Mouse (Mus musculus) liver, embryonic 15.5 days (tissue): ENCODE results near the gene Dock4. TPM values are rescaled to one million over a fixed set of nuclear protein-coding genes. Genes with fewer than 3 reads are reported as not detected.

ENCODE experiments used
- ATAC-seq: fragments of 200-750 bp; cut with Nextera tagmentation; 2 replicates; pipeline ENCODE4 v1.8.0; 2017; ENCODE audit warnings: moderate number of reproducible peaks, mild to moderate bottlenecking, moderate library complexity; ENCODE audit not compliant: insufficient read depth
- H3K27ac ChIP-seq: fragments of 300-500 bp; sonication (generic); replicated peaks from 2 replicates; pipeline ENCODE4 v1.5.1; 2015; ENCODE audit warnings: mild to moderate bottlenecking, inconsistent platforms
- H3K27me3 ChIP-seq: fragments of 300-500 bp; sonication (generic); 2 replicates; pipeline ENCODE4 v1.6.1; 2015; ENCODE audit warnings: mild to moderate bottlenecking, inconsistent platforms
- H3K36me3 ChIP-seq: fragments of 300-500 bp; sonication (generic); replicated peaks from 2 replicates; pipeline ENCODE4 v1.6.1; 2015; ENCODE audit warnings: moderate library complexity, mild to moderate bottlenecking, inconsistent platforms
- H3K4me1 ChIP-seq: fragments of 300-500 bp; sonication (generic); replicated peaks from 2 replicates; pipeline ENCODE4 v1.6.1; 2015; ENCODE audit warnings: inconsistent platforms
- H3K4me2 ChIP-seq: fragments of 300-500 bp; sonication (generic); 2 replicates; pipeline ENCODE4 v1.6.1; 2015; ENCODE audit warnings: moderate library complexity, mild to moderate bottlenecking, inconsistent platforms
- H3K4me3 ChIP-seq: fragments of 300-500 bp; sonication (generic); replicated peaks from 2 replicates; pipeline ENCODE4 v1.5.1; 2015; ENCODE audit warnings: mild to moderate bottlenecking, inconsistent platforms
- H3K9ac ChIP-seq: fragments of 300-500 bp; sonication (generic); 2 replicates; pipeline ENCODE4 v1.6.1; 2015; ENCODE audit warnings: moderate library complexity, mild to moderate bottlenecking, inconsistent platforms
- H3K9me3 ChIP-seq: fragments of 300-500 bp; sonication (generic); replicated peaks from 2 replicates; pipeline ENCODE4 v1.6.1; 2016; ENCODE audit warnings: inconsistent platforms
- WGBS: fragments of 180-500 bp; shearing (Covaris S2); methylation state at CpG from one replicate; pipeline ENCODE4 v1.1.7; 2015; ENCODE audit warnings: mixed read lengths; ENCODE audit not compliant: insufficient replicate concordance; 5-methylcytosine and 5-hydroxymethylcytosine counted together
- polyA plus RNA-seq: library from polyadenylated mRNA; unstranded; fragments of >200 nt; fragmentation: Nextera tagmentation; extraction: Ambion mirVana; gene quantifications from 2 replicates; pipeline ENCODE4 v1.2.1, GENCODE M21; 2015

The Dock4 gene
- polyA plus RNA-seq, 1 experiment from 2014 or later: 0.94 TPM

DNA sequence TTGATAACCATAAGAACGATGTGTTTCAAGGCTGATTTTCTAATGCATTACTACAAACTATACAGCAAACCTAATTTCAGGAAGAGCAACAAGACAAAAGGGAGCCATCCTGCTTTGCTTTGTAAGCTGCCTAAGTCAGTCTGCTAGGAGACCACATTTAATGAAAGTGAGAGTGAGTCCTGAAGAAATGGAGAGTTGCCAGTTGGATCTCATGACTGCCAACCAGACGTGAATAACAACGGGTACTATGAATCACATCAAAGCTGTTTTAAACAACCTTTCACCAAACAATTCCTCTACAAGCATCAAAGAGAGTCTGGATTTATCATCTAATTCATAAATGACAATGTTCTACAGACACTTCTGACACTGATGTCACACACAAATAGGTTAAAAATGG, 11.7 kb upstream of the Dock4 start:
- no peak overlapping the region for H3K9ac ChIP-seq
- no peak overlapping the region for H3K4me2 ChIP-seq
- H3K27ac ChIP-seq: no peak overlapping the region
- no peaks in the 10 kb centered on the region for H3K4me1 ChIP-seq
- ATAC-seq: no peak
- no peaks in the 10 kb centered on the region for H3K9me3 ChIP-seq
- no peak overlapping the region for H3K4me3 ChIP-seq
- 54% methylated on average over 3 of the region's 3 CpGs for WGBS
- no peaks in the 10 kb centered on the region for H3K36me3 ChIP-seq
- no peaks in the 10 kb centered on the region for H3K27me3 ChIP-seq

DNA sequence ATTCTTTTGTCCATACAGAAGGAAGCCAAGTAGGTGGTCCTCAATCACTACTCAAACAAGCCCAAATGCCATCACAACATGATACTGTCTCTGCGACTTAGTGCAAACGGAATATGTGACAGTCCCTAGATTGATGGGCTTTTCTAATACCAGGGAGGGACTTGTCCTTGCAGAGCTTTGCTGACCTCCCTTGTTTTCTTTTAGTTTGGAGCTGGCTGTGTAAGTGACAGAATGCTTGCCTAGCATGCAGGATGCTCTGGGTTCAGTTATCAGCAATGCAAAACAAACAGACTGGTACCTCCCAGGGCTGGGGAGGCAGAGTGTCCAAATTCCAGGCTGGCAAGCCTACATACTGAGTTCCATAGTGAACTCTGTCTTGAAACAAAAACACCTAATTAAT, 7.7 kb upstream of the Dock4 start:
- no peak for ATAC-seq
- Histone ChIP-seq H3K9me3 (no peaks in the 10 kb centered on the region), H3K27me3 (no peaks in the 10 kb centered on the region), H3K4me3 (no peak overlapping the region), H3K4me2 (no peak overlapping the region), H3K36me3 (no peaks in the 10 kb centered on the region), H3K4me1 (no peaks in the 10 kb centered on the region), H3K27ac (no peak overlapping the region), H3K9ac (no peak overlapping the region)
- 54% methylated on average over 2 of the region's 2 CpGs for WGBS

DNA sequence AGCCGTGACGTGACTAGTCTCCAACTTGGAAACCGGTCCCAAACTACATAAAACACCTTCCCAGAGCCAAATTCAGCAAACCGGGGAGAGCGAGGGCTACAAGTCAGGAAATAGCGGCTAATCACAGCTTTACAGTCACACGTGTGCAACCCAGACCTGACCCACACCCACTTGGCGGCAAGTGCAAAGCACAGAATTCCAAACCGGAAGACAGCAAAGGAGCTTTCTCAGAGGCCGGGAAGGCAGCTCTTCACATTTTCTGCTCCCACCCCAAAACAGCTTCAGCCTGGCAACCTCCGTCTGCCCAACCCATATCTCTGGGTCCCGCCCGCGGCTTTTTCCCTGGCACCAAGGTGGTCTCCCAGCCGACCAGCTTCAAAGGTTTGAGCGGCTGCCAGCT, 546 bp upstream of the Dock4 start:
- H3K9ac ChIP-seq: peak overlapping the region; percentile 62
- H3K4me3 ChIP-seq: peak overlapping the region; percentile 79
- peaks cover 44% of the 10 kb centered on the region for H3K27me3 ChIP-seq
- peak; percentile 27 for ATAC-seq
- H3K27ac ChIP-seq: no peak overlapping the region; the same call in 1 of the 2 replicates
- H3K36me3 ChIP-seq: no peaks in the 10 kb centered on the region
- H3K9me3 ChIP-seq: no peaks in the 10 kb centered on the region
- H3K4me2 ChIP-seq: peak overlapping the region; percentile 92
- 2% methylated on average over 16 of the region's 16 CpGs for WGBS
- peaks cover 22% of the 10 kb centered on the region for H3K4me1 ChIP-seq

DNA sequence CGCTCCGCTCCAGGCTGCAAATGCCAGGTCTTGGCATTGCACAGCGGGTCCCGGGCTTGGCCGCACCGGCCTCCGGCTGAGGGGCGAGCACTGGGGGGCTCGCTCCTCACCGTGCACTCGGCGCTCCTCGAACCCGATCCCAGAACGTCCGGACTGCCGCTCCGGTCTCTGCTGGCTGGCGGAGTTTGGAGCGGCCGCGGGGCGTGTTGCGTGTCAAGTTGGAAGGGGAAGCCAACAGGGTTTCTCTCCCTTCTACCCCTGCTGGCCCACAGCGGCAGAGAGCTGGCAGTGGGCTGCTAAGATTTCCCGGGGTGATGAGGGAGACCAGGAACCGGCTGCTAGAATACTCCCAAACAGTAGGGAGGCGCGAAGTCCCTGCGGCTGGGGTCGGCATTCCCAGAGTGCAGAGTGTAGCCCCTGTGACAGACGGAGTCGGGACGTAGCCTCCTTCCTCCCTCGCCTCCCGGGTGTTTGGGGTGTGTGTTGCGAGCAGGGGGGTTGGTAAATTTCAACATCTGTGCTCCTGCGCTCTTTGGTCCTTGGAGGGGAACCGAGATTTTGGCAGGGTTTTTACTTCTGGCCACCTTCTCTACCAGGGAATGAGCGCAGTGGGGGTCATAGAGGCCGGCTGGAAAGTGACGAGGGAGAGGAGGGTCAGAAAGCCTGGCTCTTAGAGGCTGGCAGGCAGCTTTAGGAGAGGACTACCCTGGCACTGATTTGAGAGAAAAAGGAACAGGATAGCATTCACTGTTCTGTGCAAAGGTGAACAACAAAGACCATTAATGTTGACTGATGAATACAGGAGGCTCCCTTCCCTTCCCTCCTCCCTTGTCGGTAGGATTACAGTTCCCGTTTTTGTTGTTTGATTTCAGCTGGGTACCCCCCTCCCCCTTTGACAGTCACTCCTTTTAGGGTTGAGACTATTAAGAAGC, 964 bp downstream of the Dock4 start:
- WGBS: under 1% methylated on average over 44 of the region's 44 CpGs
- no peaks in the 10 kb centered on the region for H3K36me3 ChIP-seq
- H3K9ac ChIP-seq: peak overlapping the region; percentile 40; the same call in 1 of the 2 replicates
- no peak overlapping the region for H3K27ac ChIP-seq
- H3K27me3 ChIP-seq: peaks cover 48% of the 10 kb centered on the region
- peak overlapping the region; percentile 79 for H3K4me3 ChIP-seq
- peaks cover 22% of the 10 kb centered on the region for H3K4me1 ChIP-seq
- H3K9me3 ChIP-seq: no peaks in the 10 kb centered on the region
- H3K4me2 ChIP-seq: peak overlapping the region; percentile 92
- ATAC-seq: no peak

DNA sequence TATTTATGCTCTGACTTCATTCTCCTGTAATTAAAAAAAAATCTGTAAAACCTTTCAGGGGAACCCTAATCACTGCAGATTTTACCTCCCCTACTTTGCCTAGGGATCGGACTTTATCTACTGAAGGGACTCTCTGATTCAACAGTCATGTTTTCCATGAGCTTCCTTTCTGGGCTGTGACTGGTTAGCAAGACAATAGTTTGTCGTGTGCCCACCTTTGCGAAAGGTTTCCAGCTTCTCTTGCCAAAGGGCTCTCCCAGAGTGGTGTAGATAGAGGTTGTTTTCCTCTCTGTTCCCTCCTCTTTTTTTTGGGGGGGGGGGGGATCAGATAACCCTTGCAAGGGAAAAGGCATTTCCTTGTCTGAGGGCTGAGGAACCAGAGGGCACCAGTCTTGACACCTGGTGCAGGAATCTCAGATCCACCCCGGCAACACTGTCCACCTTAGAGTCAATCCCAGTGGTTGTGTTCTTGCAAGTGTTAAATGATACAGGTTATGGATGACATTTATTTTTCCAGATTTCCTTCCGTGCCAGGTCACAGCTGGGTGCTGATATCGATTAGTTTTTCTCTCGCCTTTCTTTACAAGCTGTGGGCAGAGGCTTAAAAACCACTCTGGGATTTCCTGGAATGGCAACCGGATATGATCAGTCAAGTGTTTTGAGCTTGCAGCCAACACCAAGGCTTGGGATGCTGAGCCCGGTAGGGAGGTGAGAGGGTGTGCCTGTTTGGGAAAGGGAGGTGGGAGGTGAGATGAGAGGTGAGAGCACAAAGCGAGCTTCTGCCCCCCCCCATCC, 2.0 kb downstream of the Dock4 start:
- Histone ChIP-seq H3K4me3 (no peak overlapping the region), H3K4me1 (peaks cover 22% of the 10 kb centered on the region), H3K9me3 (no peaks in the 10 kb centered on the region), H3K36me3 (no peaks in the 10 kb centered on the region), H3K4me2 (0 out of 2 replicates have a peak overlapping the region, but pooled peaks have one; percentile 92), H3K9ac (no peak overlapping the region), H3K27ac (no peak overlapping the region), H3K27me3 (peaks cover 48% of the 10 kb centered on the region)
- no peak for ATAC-seq
- WGBS: 10% methylated on average over 10 of the region's 10 CpGs

DNA sequence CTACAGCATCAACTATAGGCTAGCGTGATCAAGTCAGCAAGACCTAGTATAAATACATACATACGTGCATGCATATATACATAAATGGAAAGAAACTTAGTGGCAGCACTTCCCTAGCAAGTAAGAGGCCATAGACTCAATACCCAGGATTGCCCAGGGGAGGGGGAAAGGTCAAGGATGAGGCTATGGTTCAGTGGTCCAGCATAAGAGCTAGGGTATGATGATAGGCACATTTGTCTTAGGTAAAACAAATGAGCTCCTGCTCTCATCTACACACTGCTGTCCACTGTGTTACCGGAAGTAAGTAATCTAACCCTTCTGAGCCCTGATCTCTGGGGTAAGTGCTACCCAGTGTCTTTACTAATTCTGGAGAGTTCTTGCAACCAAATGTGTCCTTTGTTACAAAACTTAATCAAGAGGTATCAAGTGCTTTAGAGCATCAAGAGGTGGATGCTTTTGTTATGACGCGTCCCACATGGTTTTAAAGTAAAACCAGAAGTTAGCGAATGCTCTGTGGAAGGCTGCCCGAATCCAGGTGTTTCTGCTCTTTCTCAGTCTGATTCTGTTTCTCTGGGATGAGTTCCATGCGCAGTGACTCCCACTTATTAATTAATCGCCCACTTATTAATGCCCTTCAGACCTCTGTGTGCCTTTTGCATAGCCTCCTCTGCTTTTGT, 3.5 kb downstream of the Dock4 start:
- Histone ChIP-seq H3K27ac (no peak overlapping the region), H3K36me3 (no peaks in the 10 kb centered on the region), H3K4me1 (peaks cover 22% of the 10 kb centered on the region), H3K27me3 (peaks cover 48% of the 10 kb centered on the region), H3K9me3 (no peaks in the 10 kb centered on the region), H3K4me2 (no peak overlapping the region), H3K9ac (no peak overlapping the region), H3K4me3 (no peak overlapping the region)
- 73% methylated on average over 9 of the region's 9 CpGs for WGBS
- ATAC-seq: no peak

DNA sequence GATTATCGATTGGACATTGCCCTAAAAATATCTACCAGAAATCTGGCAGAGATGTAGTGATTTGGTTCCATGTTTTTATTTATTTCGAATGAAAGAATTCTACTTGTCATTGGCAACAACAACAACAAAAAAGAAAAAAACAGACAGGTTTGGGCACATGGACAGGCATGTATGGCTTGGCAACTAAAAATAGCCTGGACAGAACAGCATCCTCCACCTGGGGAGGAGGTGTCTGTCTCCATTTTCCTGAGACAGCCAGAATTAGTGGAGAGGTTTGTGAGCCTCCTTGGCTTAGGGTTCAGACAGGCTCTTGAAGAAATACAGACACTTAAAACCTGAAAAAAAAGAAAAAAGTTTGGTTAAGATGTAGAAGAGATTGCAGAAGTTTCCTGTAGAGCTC, 10.8 kb downstream of the Dock4 start:
- Histone ChIP-seq H3K27me3 (no peaks in the 10 kb centered on the region), H3K4me2 (no peak overlapping the region), H3K9ac (no peak overlapping the region), H3K27ac (no peak overlapping the region), H3K9me3 (no peaks in the 10 kb centered on the region), H3K36me3 (no peaks in the 10 kb centered on the region), H3K4me1 (no peaks in the 10 kb centered on the region), H3K4me3 (no peak overlapping the region)
- no peak for ATAC-seq
- WGBS: 51% methylated on average over 2 of the region's 2 CpGs

DNA sequence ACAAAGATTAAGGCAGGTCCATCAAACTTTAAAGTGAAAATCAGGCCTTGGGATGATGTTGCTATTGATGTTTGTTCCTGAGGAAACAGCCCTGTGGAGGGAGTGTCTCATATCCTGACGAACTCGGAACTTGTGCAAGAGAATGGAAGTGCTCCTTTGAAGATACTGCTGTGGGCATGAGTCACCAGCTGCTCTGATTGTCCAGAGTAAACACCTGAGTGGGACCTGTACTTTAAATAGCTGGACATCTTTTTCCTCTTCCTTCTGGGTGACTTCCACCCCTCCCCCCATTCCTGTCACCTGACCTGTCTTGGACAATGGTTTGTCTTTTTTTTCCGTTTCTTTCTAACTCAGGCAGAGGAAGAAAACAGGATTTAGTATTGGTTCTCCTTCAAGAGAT, 13.2 kb downstream of the Dock4 start:
- Histone ChIP-seq H3K4me3 (no peak overlapping the region), H3K4me2 (no peak overlapping the region), H3K4me1 (no peaks in the 10 kb centered on the region), H3K9me3 (no peaks in the 10 kb centered on the region), H3K9ac (no peak overlapping the region), H3K27ac (no peak overlapping the region), H3K36me3 (no peaks in the 10 kb centered on the region), H3K27me3 (no peaks in the 10 kb centered on the region)
- no peak for ATAC-seq
- WGBS: 45% methylated on average over 3 of the region's 3 CpGs

DNA sequence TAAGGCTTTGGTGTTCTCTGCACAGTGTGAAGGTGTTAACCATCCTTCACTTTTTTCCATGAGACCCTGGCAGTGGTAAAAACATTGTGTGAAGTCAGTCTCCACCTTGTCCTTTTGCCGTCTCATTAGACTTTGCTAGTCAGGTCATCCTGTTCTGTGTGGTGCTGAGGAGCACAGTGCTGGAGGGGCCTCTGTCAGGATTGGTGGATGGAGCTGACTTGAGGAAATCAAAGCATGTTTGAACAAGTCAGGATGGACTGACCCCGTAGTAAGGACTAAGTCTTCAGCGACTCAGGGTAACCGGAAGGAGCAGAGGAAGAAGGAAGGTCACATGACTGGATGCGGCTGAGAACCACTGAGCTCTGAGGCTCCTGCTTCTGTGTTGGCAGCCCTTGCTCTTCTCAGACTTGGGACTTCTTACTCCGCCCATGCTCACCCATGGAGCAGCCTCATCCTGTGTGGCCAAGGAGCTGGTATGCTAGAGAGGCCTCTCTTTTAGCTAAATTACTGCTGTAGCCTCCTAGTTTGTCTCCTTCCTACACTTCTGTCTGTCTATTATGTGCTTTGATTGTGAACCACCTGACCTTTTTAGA, 14.0 kb downstream of the Dock4 start:
- H3K27me3 ChIP-seq: no peaks in the 10 kb centered on the region
- no peak; the same call in 1 of the 2 replicates for ATAC-seq
- H3K9me3 ChIP-seq: no peaks in the 10 kb centered on the region
- H3K9ac ChIP-seq: no peak overlapping the region
- H3K4me3 ChIP-seq: no peak overlapping the region
- no peak overlapping the region for H3K27ac ChIP-seq
- no peaks in the 10 kb centered on the region for H3K4me1 ChIP-seq
- no peaks in the 10 kb centered on the region for H3K36me3 ChIP-seq
- 43% methylated on average over 6 of the region's 6 CpGs for WGBS
- no peak overlapping the region for H3K4me2 ChIP-seq

DNA sequence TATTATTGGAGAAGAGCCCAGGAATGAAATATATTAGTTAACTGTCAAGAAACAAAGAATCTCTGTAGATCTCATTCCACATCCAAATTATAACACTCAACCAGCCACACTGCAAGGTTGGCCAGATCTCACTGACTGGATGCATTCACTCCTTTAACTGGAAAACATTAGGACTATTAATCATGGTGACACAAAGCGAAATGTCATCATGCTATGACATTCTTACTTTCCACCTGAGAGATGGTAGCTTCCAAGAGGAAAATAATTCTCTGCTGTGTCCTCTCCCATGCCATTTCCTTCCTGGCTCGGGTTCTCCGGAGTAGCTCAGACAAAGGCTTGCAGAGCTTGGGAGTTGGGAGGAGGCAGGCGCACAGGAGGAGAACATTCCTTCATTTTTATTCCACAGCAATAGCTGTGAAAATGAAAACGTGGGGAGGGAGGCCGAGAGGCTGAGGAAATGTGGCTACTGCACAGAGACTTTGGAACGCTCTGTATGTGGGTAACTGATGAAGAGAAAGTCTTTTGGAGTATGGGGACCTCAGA, 17.0 kb downstream of the Dock4 start:
- no peak for ATAC-seq

More for the DNA sequence above, 17.0 kb downstream of the Dock4 start:
- Histone ChIP-seq H3K9ac (no peak overlapping the region), H3K9me3 (no peaks in the 10 kb centered on the region), H3K4me2 (no peak overlapping the region), H3K27ac (no peak overlapping the region), H3K27me3 (no peaks in the 10 kb centered on the region), H3K4me3 (no peak overlapping the region), H3K4me1 (no peaks in the 10 kb centered on the region), H3K36me3 (no peaks in the 10 kb centered on the region)
- WGBS: 47% methylated on average over 7 of the region's 7 CpGs
